Mouse (Mus musculus) kidney, adult 2 months (tissue): ENCODE results near the gene Actr10.

Source experiments
- CTCF ChIP-seq: fragments of 200-500 bp; conservative IDR thresholded peaks from 2 replicates; pipeline ENCODE4 v1.5.1; 2011; ENCODE audit warnings: low read depth, mild to moderate bottlenecking, control low read depth, low read length, moderate library complexity, mixed read lengths; ENCODE audit not compliant: insufficient read depth, insufficient read length
- POLR2A ChIP-seq: fragments of 200-500 bp; IDR thresholded peaks from one replicate; pipeline ENCODE4 v1.6.1; 2011; ENCODE audit warnings: low read depth, low read length, control low read depth

GRCm38 (mm10) chr12:70896068-70896467 lies 41.6 kb upstream of the Actr10 start:
- TF ChIP-seq CTCF (no peak), POLR2A (no peak)
